In genomic region chr11:115808696-115809310, GRCm38 (mm10) we compare ENCODE assay signal across 9 mouse cellular contexts. TPM values are rescaled to one million over a fixed set of nuclear protein-coding genes. Genes with fewer than 3 reads are reported as not detected.
DNase-seq lines count a peak whose midpoint lies in the region; ATAC-seq lines count a peak whose summit lies in the region.
"Had no signal": no experiment of that assay in that cellular context is flagged by ENCODE, and none has a peak within 500 bp of the region (broad histone marks: within the 10 kb centered on the region; RNA-seq: fewer than 3 reads in every experiment).

No protein-coding gene starts in this region.

- peak overlapping the region; percentile 25 for H3K4me2 ChIP-seq in embryonic facial prominence, embryonic 12.5 days (replicated peaks)
- H3K4me2 ChIP-seq in hindbrain, embryonic 12.5 days (replicated peaks), result peak overlapping the region; percentile 83
- H3K4me2 ChIP-seq in liver, embryonic 13.5 days, result peak overlapping the region; percentile 95
- H3K4me2 ChIP-seq in stomach, embryonic 15.5 days, result peak overlapping the region; percentile 39

- peak; percentile 52 to 56 for DNase-seq in cerebellum, postnatal 10 days
- DNase-seq in cerebellum, postnatal 4 days (ENCODE audit: low spot score in 2 of 2), result no peak
- DNase-seq in liver, embryonic 13.5 days, result no peak
- no peak for DNase-seq in urinary bladder, postnatal 10 days (ENCODE audit: low spot score)

- H3K9me3 ChIP-seq in embryonic facial prominence, embryonic 12.5 days, result no peaks in the 10 kb centered on the region
- no peaks in the 10 kb centered on the region for H3K9me3 ChIP-seq in hindbrain, embryonic 12.5 days (replicated peaks)
- no peaks in the 10 kb centered on the region for H3K9me3 ChIP-seq in liver, embryonic 13.5 days (replicated peaks)
- H3K9me3 ChIP-seq in stomach, embryonic 15.5 days, result no peaks in the 10 kb centered on the region

- 0 out of 2 replicates have a peak overlapping the region, but pooled peaks have one; percentile 17 for H3K9ac ChIP-seq in embryonic facial prominence, embryonic 12.5 days
- H3K9ac ChIP-seq in hindbrain, embryonic 12.5 days, result peak overlapping the region; percentile 35; the same call in 1 of the 2 replicates
- H3K9ac ChIP-seq in liver, embryonic 13.5 days, result peak overlapping the region; percentile 24
- H3K9ac ChIP-seq in stomach, embryonic 15.5 days, result peak overlapping the region; percentile 12; the same call in 1 of the 2 replicates

- H3K27ac ChIP-seq in embryonic facial prominence, embryonic 12.5 days, result peak overlapping the region; percentile 70
- H3K27ac ChIP-seq in hindbrain, embryonic 12.5 days, result peak overlapping the region; percentile 80
- H3K27ac ChIP-seq in liver, embryonic 13.5 days, result peak overlapping the region; percentile 50
- H3K27ac ChIP-seq in stomach, embryonic 15.5 days, result peak overlapping the region; percentile 76

- 0 out of 2 replicates have a peak overlapping the region, but pooled peaks have one; percentile 3 for H3K4me3 ChIP-seq in embryonic facial prominence, embryonic 12.5 days
- peak overlapping the region; percentile 8; the same call in 1 of the 2 replicates for H3K4me3 ChIP-seq in hindbrain, embryonic 12.5 days
- no peak overlapping the region for H3K4me3 ChIP-seq in liver, embryonic 13.5 days (replicated peaks)
- peak overlapping the region; percentile 6; the same call in 1 of the 2 replicates for H3K4me3 ChIP-seq in stomach, embryonic 15.5 days (replicated peaks)

- H3K36me3 ChIP-seq in embryonic facial prominence, embryonic 12.5 days, result peaks cover 49% of the 10 kb centered on the region
- H3K36me3 ChIP-seq in hindbrain, embryonic 12.5 days, result peaks cover 37% of the 10 kb centered on the region
- peaks cover 52% of the 10 kb centered on the region for H3K36me3 ChIP-seq in liver, embryonic 13.5 days
- H3K36me3 ChIP-seq in stomach, embryonic 15.5 days, result peaks cover 29% of the 10 kb centered on the region

- peak; percentile 29; the same call in 1 of the 2 replicates for ATAC-seq in embryonic facial prominence, embryonic 12.5 days (ENCODE audit: insufficient number of reproducible peaks, insufficient read depth, low FRiP score, low TSS enrichment)
- 0 out of 2 replicates have a peak, but pooled peaks have one; percentile 7 for ATAC-seq in hindbrain, embryonic 12.5 days (ENCODE audit: low FRiP score)
- no peak for ATAC-seq in liver, embryonic 13.5 days (ENCODE audit: low read depth)
- ATAC-seq in stomach, embryonic 15.5 days (ENCODE audit: insufficient read depth, low FRiP score, low read depth), result no peak
- ATAC-seq in monocyte, adult 5-6 weeks (replicated peaks; ENCODE audit: insufficient number of reproducible peaks, low FRiP score, low TSS enrichment, poor library complexity, severe bottlenecking), result no peak

- 45% methylated on average over 10 of the region's 10 CpGs for WGBS in embryonic facial prominence, embryonic 12.5 days
- 54% methylated on average over 10 of the region's 10 CpGs for WGBS in hindbrain, embryonic 12.5 days
- WGBS in liver, embryonic 13.5 days (ENCODE audit: insufficient replicate concordance), result 26% methylated on average over 10 of the region's 10 CpGs
- 19% methylated on average over 10 of the region's 10 CpGs for WGBS in stomach, embryonic 15.5 days

- H3K4me1 ChIP-seq in embryonic facial prominence, embryonic 12.5 days, result peaks cover 55% of the 10 kb centered on the region
- H3K4me1 ChIP-seq in hindbrain, embryonic 12.5 days, result peaks cover 62% of the 10 kb centered on the region
- peaks cover 91% of the 10 kb centered on the region for H3K4me1 ChIP-seq in liver, embryonic 13.5 days (replicated peaks)
- H3K4me1 ChIP-seq in stomach, embryonic 15.5 days, result peaks cover 54% of the 10 kb centered on the region

- H3K27me3 ChIP-seq in embryonic facial prominence, embryonic 12.5 days, result no peaks in the 10 kb centered on the region
- no peaks in the 10 kb centered on the region for H3K27me3 ChIP-seq in hindbrain, embryonic 12.5 days
- no peaks in the 10 kb centered on the region for H3K27me3 ChIP-seq in liver, embryonic 13.5 days
- H3K27me3 ChIP-seq in stomach, embryonic 15.5 days (replicated peaks), result no peaks in the 10 kb centered on the region

RNA-seq across cellular contexts. Expression of gene Caskin2, which starts 4.6 kb away (rescaled TPM):
- polyA plus RNA-seq in embryonic facial prominence, embryonic 12.5 days (2016; fragmentation: Nextera tagmentation; extraction: Ambion mirVana), result 17.5 TPM in 2 replicates
- polyA plus RNA-seq in hindbrain, embryonic 12.5 days (2016; fragmentation: Nextera tagmentation; extraction: Ambion mirVana), result 17.2 and 17.9 TPM in 2 replicates
- 5.7 and 6.0 TPM in 2 replicates for polyA plus RNA-seq in liver, embryonic 13.5 days (2015; fragmentation: Nextera tagmentation; extraction: Ambion mirVana)
- polyA plus RNA-seq in stomach, embryonic 15.5 days (2015; fragmentation: Nextera tagmentation; extraction: Ambion mirVana), result 11.7 and 13.1 TPM in 2 replicates
- total RNA-seq in monocyte, adult 5-6 weeks (2017), result 0.19 to 5.1 TPM (median 0.78 TPM) in 3 replicates

RNA-seq across cellular contexts. Expression of gene Tsen54, which starts 5.7 kb away (rescaled TPM):
- 36.3 and 36.7 TPM in 2 replicates for polyA plus RNA-seq in embryonic facial prominence, embryonic 12.5 days (2016; fragmentation: Nextera tagmentation; extraction: Ambion mirVana)
- 27.1 and 28.8 TPM in 2 replicates for polyA plus RNA-seq in hindbrain, embryonic 12.5 days (2016; fragmentation: Nextera tagmentation; extraction: Ambion mirVana)
- 19.3 and 20.1 TPM in 2 replicates for polyA plus RNA-seq in liver, embryonic 13.5 days (2015; fragmentation: Nextera tagmentation; extraction: Ambion mirVana)
- polyA plus RNA-seq in stomach, embryonic 15.5 days (2015; fragmentation: Nextera tagmentation; extraction: Ambion mirVana), result 28.2 and 30.6 TPM in 2 replicates
- total RNA-seq in monocyte, adult 5-6 weeks (2017), result 6.3 to 11.7 TPM (median 7.3 TPM) in 3 replicates

RNA-seq across cellular contexts. Expression of gene Llgl2, which starts 15.0 kb away (rescaled TPM):
- 7.6 and 8.8 TPM in 2 replicates for polyA plus RNA-seq in embryonic facial prominence, embryonic 12.5 days (2016; fragmentation: Nextera tagmentation; extraction: Ambion mirVana)
- 4.0 and 6.1 TPM in 2 replicates for polyA plus RNA-seq in hindbrain, embryonic 12.5 days (2016; fragmentation: Nextera tagmentation; extraction: Ambion mirVana)
- polyA plus RNA-seq in liver, embryonic 13.5 days (2015; fragmentation: Nextera tagmentation; extraction: Ambion mirVana), result 9.8 and 10.2 TPM in 2 replicates
- polyA plus RNA-seq in stomach, embryonic 15.5 days (2015; fragmentation: Nextera tagmentation; extraction: Ambion mirVana), result 60.4 and 61.5 TPM in 2 replicates
- total RNA-seq in monocyte, adult 5-6 weeks (2017), result 10.4 to 25.9 TPM (median 10.7 TPM) in 3 replicates

RNA-seq across cellular contexts. Expression of gene Tmem94, which starts 43.6 kb away (rescaled TPM):
- 29.6 and 30.0 TPM in 2 replicates for polyA plus RNA-seq in embryonic facial prominence, embryonic 12.5 days (2016; fragmentation: Nextera tagmentation; extraction: Ambion mirVana)
- 41.6 and 42.1 TPM in 2 replicates for polyA plus RNA-seq in hindbrain, embryonic 12.5 days (2016; fragmentation: Nextera tagmentation; extraction: Ambion mirVana)
- polyA plus RNA-seq in liver, embryonic 13.5 days (2015; fragmentation: Nextera tagmentation; extraction: Ambion mirVana), result 8.2 and 10.9 TPM in 2 replicates
- 19.9 and 20.7 TPM in 2 replicates for polyA plus RNA-seq in stomach, embryonic 15.5 days (2015; fragmentation: Nextera tagmentation; extraction: Ambion mirVana)
- total RNA-seq in monocyte, adult 5-6 weeks (2017), result 10.8 to 33.1 TPM (median 10.9 TPM) in 3 replicates

RNA-seq across cellular contexts. Expression of gene Myo15b, which starts 49.4 kb away (rescaled TPM):
- 0.10 and 0.18 TPM in 2 replicates for polyA plus RNA-seq in embryonic facial prominence, embryonic 12.5 days (2016; fragmentation: Nextera tagmentation; extraction: Ambion mirVana)
- polyA plus RNA-seq in hindbrain, embryonic 12.5 days (2016; fragmentation: Nextera tagmentation; extraction: Ambion mirVana), result 0.05 and 0.12 TPM in 2 replicates
- polyA plus RNA-seq in liver, embryonic 13.5 days (2015; fragmentation: Nextera tagmentation; extraction: Ambion mirVana), result 0.36 and 0.46 TPM in 2 replicates
- 17.8 and 24.7 TPM in 2 replicates for polyA plus RNA-seq in stomach, embryonic 15.5 days (2015; fragmentation: Nextera tagmentation; extraction: Ambion mirVana)
- not detected in 3 replicates for total RNA-seq in monocyte, adult 5-6 weeks (2017)
- polyA plus RNA-seq: C2C12 had no signal

Comparison
In these comparisons a context has a peak if more than half of its experiments do, and no peak if none do; other contexts are left out.
1. DNase-seq: peak in cerebellum, postnatal 10 days (2 of 2); none in cerebellum, postnatal 4 days (0 of 2), liver, embryonic 13.5 days (single experiment) and urinary bladder, postnatal 10 days (single experiment).
2. ATAC-seq: peak in embryonic facial prominence, embryonic 12.5 days (single experiment) and hindbrain, embryonic 12.5 days (single experiment); none in liver, embryonic 13.5 days (single experiment), stomach, embryonic 15.5 days (single experiment) and monocyte, adult 5-6 weeks (single experiment).
3. H3K4me2 ChIP-seq: peak in every context shown above with its lines; median percentile 95 in liver, embryonic 13.5 days; 83 in hindbrain, embryonic 12.5 days; 39 in stomach, embryonic 15.5 days; 25 in embryonic facial prominence, embryonic 12.5 days.
4. Peak in every context shown above with its lines, with median percentiles within 50 percentile points of each other: H3K27ac ChIP-seq and H3K9ac ChIP-seq.